Mouse (Mus musculus): Measurements from ENCODE around the gene 2810006K23Rik.

DNA sequence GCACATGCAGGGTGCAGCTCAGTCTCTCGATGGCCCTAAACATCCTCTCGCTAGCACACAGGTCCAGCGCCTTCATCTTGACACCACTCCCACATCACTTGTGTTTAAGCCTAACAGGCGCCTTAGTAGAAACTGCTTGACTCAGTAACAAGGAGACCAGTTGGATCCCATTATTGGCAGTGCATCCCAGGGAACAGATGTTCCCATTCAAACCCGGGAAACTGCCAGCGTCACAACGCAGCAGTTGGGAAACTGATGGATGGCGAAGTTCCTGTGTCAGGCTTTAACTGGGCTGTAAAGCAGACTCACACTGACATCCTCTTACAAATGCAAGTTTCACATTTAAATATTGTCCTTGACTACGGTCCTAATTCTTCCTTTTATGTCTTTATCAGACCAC lies 10.0 kb downstream of the 2810006K23Rik start:
- TF ChIP-seq CTCF (IDR thresholded peaks at IDR 0.05; ENCODE audit: borderline replicate concordance, control insufficient read depth, extremely low read depth, insufficient read depth, low read length, poor library complexity), result no peak
- TF ChIP-seq POLR2A (IDR thresholded peaks at IDR 0.05; ENCODE audit: control insufficient read depth, extremely low read depth, insufficient read depth, low read length, poor library complexity), result no peak

All from thymus, adult 2 months (tissue).